Mouse (Mus musculus): Measurements from ENCODE around the gene Zkscan14. TPM values are rescaled to one million over a fixed set of nuclear protein-coding genes. Genes with fewer than 3 reads are reported as not detected.

The Zkscan14 gene
- polyA plus RNA-seq, 1 experiment from 2014 or later, result 13.9 TPM

DNA sequence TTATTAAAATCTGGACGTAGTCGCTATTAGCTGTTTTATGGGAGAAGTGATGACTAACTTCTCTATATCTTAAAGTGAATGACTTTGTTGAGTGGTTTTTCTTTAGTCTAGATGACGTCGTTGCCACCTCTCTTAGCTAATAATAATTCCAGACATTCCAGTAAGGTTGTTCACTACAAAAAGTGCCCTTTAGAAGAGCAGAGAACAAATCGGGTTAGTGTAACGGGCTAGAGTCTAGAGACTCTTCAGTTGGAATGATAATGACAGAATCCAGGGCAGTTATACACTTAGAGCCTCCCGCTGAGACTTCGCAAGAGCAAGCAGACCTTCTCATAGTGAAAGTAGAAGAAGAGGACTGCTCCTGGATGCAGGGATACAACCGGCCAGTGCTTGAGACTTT is 3.4 kb upstream of the Zkscan14 start:
- no peaks in the 10 kb centered on the region for H3K9me3 ChIP-seq (ENCODE audit: low read length)
- TF ChIP-seq EP300 (IDR thresholded peaks at IDR 0.05) (peak; percentile 98), CTCF (IDR thresholded peaks at IDR 0.05) (no peak)
- H3K9ac ChIP-seq (replicated peaks; ENCODE audit: low read depth), result peak overlapping the region; percentile 58; the same call in 1 of the 2 replicates
- H3K27me3 ChIP-seq (replicated peaks; ENCODE audit: insufficient read depth, low read length), result no peaks in the 10 kb centered on the region
- H3K4me1 ChIP-seq (ENCODE audit: insufficient read depth, low read depth, low read length), result peaks cover 7% of the 10 kb centered on the region; the same call in 1 of the 2 replicates
- no peaks in the 10 kb centered on the region for H3K36me3 ChIP-seq (ENCODE audit: insufficient read depth, low read length)
- peak overlapping the region; percentile 55 for H3K27ac ChIP-seq (ENCODE audit: low read length)
- ATAC-seq (peak; percentile 37), DNase-seq (ENCODE audit: low spot score) (peak; percentile 95)
- H3K4me2 ChIP-seq (replicated peaks; ENCODE audit: low read depth, low read length), result peak overlapping the region; percentile 61
- 11% methylated on average over 9 of the region's 9 CpGs for WGBS
- H3K4me3 ChIP-seq (ENCODE audit: low read depth, low read length), result peak overlapping the region; percentile 58

- ATAC-seq, result peak; percentile 95
- Histone ChIP-seq H3K4me1 (ENCODE audit: insufficient read depth, low read depth, low read length) (peaks cover 7% of the 10 kb centered on the region; the same call in 1 of the 2 replicates), H3K9me3 (ENCODE audit: low read length) (no peaks in the 10 kb centered on the region), H3K27me3 (replicated peaks; ENCODE audit: insufficient read depth, low read length) (no peaks in the 10 kb centered on the region), H3K4me2 (replicated peaks; ENCODE audit: low read depth, low read length) (peak within 1 kb of the TSS; percentile 61), H3K9ac (replicated peaks; ENCODE audit: low read depth) (peak within 1 kb of the TSS; percentile 58), H3K36me3 (ENCODE audit: insufficient read depth, low read length) (no peaks in the 10 kb centered on the region), H3K27ac (ENCODE audit: low read length) (peak within 1 kb of the TSS; percentile 91), H3K4me3 (ENCODE audit: low read depth, low read length) (peak within 1 kb of the TSS; percentile 58)
- under 1% methylated on average over 22 of the region's 22 CpGs for WGBS
- TF ChIP-seq EP300 (IDR thresholded peaks at IDR 0.05) (peak; percentile 64; the same call in 1 of the 2 replicates), CTCF (IDR thresholded peaks at IDR 0.05) (no peak; the same call in 1 of the 2 replicates)
- DNase-seq (ENCODE audit: low spot score), result peak; percentile 99
Observed at GRCm38 (mm10) chr5:145203936-145204691, 2.4 kb upstream of the Zkscan14 start, which contains the start of gene Zkscan5. Gene Zkscan5, plus strand, starts transcription at chr5:145204562.

GRCm38 (mm10) chr5:145202446-145202845 is 778 bp upstream of the Zkscan14 start:
- ATAC-seq, result no peak

GRCm38 (mm10) chr5:145200387-145200786 is 1.3 kb downstream of the Zkscan14 start:
- TF ChIP-seq CTCF (IDR thresholded peaks at IDR 0.05), result no peak
- TF ChIP-seq EP300 (IDR thresholded peaks at IDR 0.05), result no peak
- Histone ChIP-seq H3K9ac (replicated peaks; ENCODE audit: low read depth) (0 out of 2 replicates have a peak overlapping the region, but pooled peaks have one; percentile 23), H3K4me1 (ENCODE audit: insufficient read depth, low read depth, low read length) (peaks cover 7% of the 10 kb centered on the region; the same call in 1 of the 2 replicates), H3K27ac (ENCODE audit: low read length) (no peak overlapping the region), H3K27me3 (replicated peaks; ENCODE audit: insufficient read depth, low read length) (no peaks in the 10 kb centered on the region), H3K36me3 (ENCODE audit: insufficient read depth, low read length) (peaks cover 18% of the 10 kb centered on the region; the same call in 1 of the 2 replicates), H3K4me3 (ENCODE audit: low read depth, low read length) (no peak overlapping the region), H3K4me2 (replicated peaks; ENCODE audit: low read depth, low read length) (peak overlapping the region; percentile 91; the same call in 1 of the 2 replicates), H3K9me3 (ENCODE audit: low read length) (no peaks in the 10 kb centered on the region)
- ATAC-seq (no peak), DNase-seq (ENCODE audit: low spot score) (no peak)
- 76% methylated on average over 7 of the region's 7 CpGs for WGBS

More at GRCm38 (mm10) chr5:145202446-145202845, 778 bp upstream of the Zkscan14 start:
- Histone ChIP-seq H3K4me2 (replicated peaks; ENCODE audit: low read depth, low read length) (no peak overlapping the region), H3K27me3 (replicated peaks; ENCODE audit: insufficient read depth, low read length) (no peaks in the 10 kb centered on the region), H3K9me3 (ENCODE audit: low read length) (no peaks in the 10 kb centered on the region), H3K36me3 (ENCODE audit: insufficient read depth, low read length) (0 out of 2 replicates have a peak, but pooled peaks cover 7% of the 10 kb centered on the region), H3K4me3 (ENCODE audit: low read depth, low read length) (no peak overlapping the region), H3K9ac (replicated peaks; ENCODE audit: low read depth) (no peak overlapping the region), H3K4me1 (ENCODE audit: insufficient read depth, low read depth, low read length) (peaks cover 7% of the 10 kb centered on the region; the same call in 1 of the 2 replicates), H3K27ac (ENCODE audit: low read length) (no peak overlapping the region)
- WGBS, result 44% methylated on average over 3 of the region's 3 CpGs
- TF ChIP-seq EP300 (IDR thresholded peaks at IDR 0.05), result no peak
- 0 out of 2 replicates have a peak, but pooled peaks have one; percentile 12 for TF ChIP-seq CTCF (IDR thresholded peaks at IDR 0.05)
- DNase-seq (ENCODE audit: low spot score), result no peak

- DNase-seq (ENCODE audit: low spot score) (no peak), ATAC-seq (no peak)
- Histone ChIP-seq H3K27me3 (replicated peaks; ENCODE audit: insufficient read depth, low read length) (no peaks in the 10 kb centered on the region), H3K4me1 (ENCODE audit: insufficient read depth, low read depth, low read length) (peaks cover 14% of the 10 kb centered on the region), H3K4me2 (replicated peaks; ENCODE audit: low read depth, low read length) (peak within 1 kb of the TSS; percentile 72), H3K4me3 (ENCODE audit: low read depth, low read length) (peak within 1 kb of the TSS; percentile 66), H3K36me3 (ENCODE audit: insufficient read depth, low read length) (peaks cover 31% of the 10 kb centered on the region; the same call in 1 of the 2 replicates), H3K9me3 (ENCODE audit: low read length) (no peaks in the 10 kb centered on the region), H3K9ac (replicated peaks; ENCODE audit: low read depth) (peak within 1 kb of the TSS; percentile 87), H3K27ac (ENCODE audit: low read length) (peak within 1 kb of the TSS; percentile 85)
- TF ChIP-seq EP300 (IDR thresholded peaks at IDR 0.05) (no peak), CTCF (IDR thresholded peaks at IDR 0.05) (no peak)
- WGBS, result 76% methylated on average over 2 of the region's 2 CpGs
Observed at GRCm38 (mm10) chr5:145191962-145192361, 9.7 kb downstream of the Zkscan14 start, which contains the start of gene Atp5j2. Gene Atp5j2, minus strand, starts transcription at chr5:145192062.
